10 mouse cellular contexts compared by ENCODE assay signal in the genomic region with DNA sequence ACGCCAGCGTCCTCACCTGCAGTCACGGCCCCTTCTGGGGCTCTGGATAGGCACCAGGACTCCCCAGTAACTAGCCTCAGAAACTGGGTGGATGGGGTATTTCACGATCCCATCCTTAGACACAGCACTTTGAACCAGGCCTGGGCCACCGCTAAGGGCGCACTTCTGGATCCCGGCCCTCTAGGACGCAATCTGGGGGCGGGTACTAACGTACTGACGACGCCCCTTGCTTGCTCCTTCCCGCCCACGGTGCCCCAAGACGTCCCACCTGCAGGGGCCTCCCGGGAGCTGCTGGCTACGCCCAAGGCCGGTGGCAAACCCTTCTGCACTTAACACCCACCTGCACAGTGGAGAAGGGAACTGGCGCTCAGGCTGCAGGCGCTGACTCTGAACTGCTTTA. TPM values are rescaled to one million over a fixed set of nuclear protein-coding genes. Genes with fewer than 3 reads are reported as not detected.
DNase-seq lines count a peak whose midpoint lies in the region; ATAC-seq and TF ChIP-seq lines count a peak whose summit lies in the region.
"Had no signal": no experiment of that assay in that cellular context is flagged by ENCODE, and none has a peak within 500 bp of the region (broad histone marks: within the 10 kb centered on the region; RNA-seq: fewer than 3 reads in every experiment).

No protein-coding gene starts in this region.

- no peak overlapping the region for H3K4me2 ChIP-seq in kidney, postnatal 0 days (ENCODE audit: low read length)
- H3K4me2 ChIP-seq in embryonic facial prominence, embryonic 15.5 days (replicated peaks), result 0 out of 2 replicates have a peak overlapping the region, but pooled peaks have one; percentile 13
- no peak overlapping the region for H3K4me2 ChIP-seq in midbrain, embryonic 11.5 days

- H3K27ac ChIP-seq in kidney, postnatal 0 days, result no peak overlapping the region
- H3K27ac ChIP-seq in embryonic facial prominence, embryonic 15.5 days (replicated peaks), result no peak overlapping the region
- H3K27ac ChIP-seq in midbrain, embryonic 11.5 days (ENCODE audit: low read depth, low read length), result no peak overlapping the region

- no peak for ATAC-seq in kidney, postnatal 0 days (replicated peaks; ENCODE audit: low FRiP score, low read depth)
- ATAC-seq in embryonic facial prominence, embryonic 15.5 days (ENCODE audit: insufficient number of reproducible peaks, low FRiP score, low TSS enrichment, low read depth), result no peak
- no peak for ATAC-seq in midbrain, embryonic 11.5 days (ENCODE audit: low FRiP score)

- 1% methylated on average over 20 of the region's 20 CpGs for WGBS in kidney, postnatal 0 days
- WGBS in embryonic facial prominence, embryonic 15.5 days, result 2% methylated on average over 20 of the region's 20 CpGs
- WGBS in midbrain, embryonic 11.5 days, result under 1% methylated on average over 20 of the region's 20 CpGs

- peaks cover 93% of the 10 kb centered on the region for H3K27me3 ChIP-seq in kidney, postnatal 0 days (ENCODE audit: insufficient read depth, low read length)
- peaks cover 98% of the 10 kb centered on the region for H3K27me3 ChIP-seq in embryonic facial prominence, embryonic 15.5 days
- peaks cover 100% of the 10 kb centered on the region for H3K27me3 ChIP-seq in midbrain, embryonic 11.5 days (ENCODE audit: control insufficient read depth, insufficient read depth, low read length)

- TF ChIP-seq CTCF in kidney, postnatal 0 days (IDR thresholded peaks at IDR 0.05; ENCODE audit: low read depth), result peak; percentile 23; the same call in 1 of the 2 replicates

- peak; percentile 36 for DNase-seq in kidney, postnatal 0 days (ENCODE audit: low spot score)
- no peak for DNase-seq in kidney, adult 9 months
- DNase-seq in WW6 (ENCODE audit: low read depth, low spot score), result peak; percentile 71
- DNase-seq in midbrain, embryonic 11.5 days (ENCODE audit: low spot score, missing footprints), result peak; percentile 96
- no peak for DNase-seq in left cerebral cortex, adult 11 months (ENCODE audit: low spot score)
- DNase-seq in right cerebral cortex, postnatal 4 days, result no peak
- DNase-seq in thymus, postnatal 36 days, result no peak
- DNase-seq: layer of hippocampus, postnatal 36 days had no signal

- no peak overlapping the region for H3K9ac ChIP-seq in kidney, postnatal 0 days (ENCODE audit: low read depth, low read length)
- no peak overlapping the region for H3K9ac ChIP-seq in embryonic facial prominence, embryonic 15.5 days
- no peak overlapping the region for H3K9ac ChIP-seq in midbrain, embryonic 11.5 days (ENCODE audit: low read length)

- peaks cover 15% of the 10 kb centered on the region; the same call in 1 of the 2 replicates for H3K4me1 ChIP-seq in kidney, postnatal 0 days (replicated peaks; ENCODE audit: insufficient read depth, low read length)
- peaks cover 40% of the 10 kb centered on the region for H3K4me1 ChIP-seq in embryonic facial prominence, embryonic 15.5 days
- peaks cover 32% of the 10 kb centered on the region for H3K4me1 ChIP-seq in midbrain, embryonic 11.5 days (ENCODE audit: control insufficient read depth, insufficient read depth, low read length)

- no peaks in the 10 kb centered on the region for H3K36me3 ChIP-seq in kidney, postnatal 0 days (ENCODE audit: insufficient read depth, low read length)
- H3K36me3 ChIP-seq in embryonic facial prominence, embryonic 15.5 days, result no peaks in the 10 kb centered on the region
- no peaks in the 10 kb centered on the region for H3K36me3 ChIP-seq in midbrain, embryonic 11.5 days (ENCODE audit: control insufficient read depth, insufficient read depth, low read length)

- H3K4me3 ChIP-seq in kidney, postnatal 0 days (replicated peaks; ENCODE audit: low read depth, low read length), result no peak overlapping the region
- 0 out of 2 replicates have a peak overlapping the region, but pooled peaks have one; percentile 2 for H3K4me3 ChIP-seq in embryonic facial prominence, embryonic 15.5 days (replicated peaks)
- no peak overlapping the region for H3K4me3 ChIP-seq in midbrain, embryonic 11.5 days (ENCODE audit: low read depth, low read length)
- H3K4me3 ChIP-seq: erythroblast, embryonic 14.5 days had no signal

- no peaks in the 10 kb centered on the region for H3K9me3 ChIP-seq in kidney, postnatal 0 days (replicated peaks; ENCODE audit: low read length)
- no peaks in the 10 kb centered on the region for H3K9me3 ChIP-seq in embryonic facial prominence, embryonic 15.5 days (replicated peaks)
- no peaks in the 10 kb centered on the region for H3K9me3 ChIP-seq in midbrain, embryonic 11.5 days (ENCODE audit: control insufficient read depth, low read length)

RNA-seq across cellular contexts. Expression of a gene that starts 8.4 kb away (rescaled TPM):
- 0.18 and 0.20 TPM in 2 replicates for polyA plus RNA-seq in kidney, postnatal 0 days (2015; fragmentation: Nextera tagmentation; extraction: Ambion mirVana)
- polyA plus RNA-seq in embryonic facial prominence, embryonic 15.5 days (2015; fragmentation: Nextera tagmentation; extraction: Ambion mirVana), result 17.5 and 19.3 TPM in 2 replicates
- polyA plus RNA-seq in midbrain, embryonic 11.5 days (2014; fragmentation: Nextera tagmentation; extraction: Ambion mirVana), result 0.41 and 0.87 TPM in 2 replicates
- polyA plus RNA-seq: erythroblast, embryonic 14.5 days had no signal

RNA-seq across cellular contexts. Expression of a gene that starts 59.6 kb away (rescaled TPM):
- 146 and 153 TPM in 2 replicates for polyA plus RNA-seq in kidney, postnatal 0 days (2015; fragmentation: Nextera tagmentation; extraction: Ambion mirVana)
- polyA plus RNA-seq in embryonic facial prominence, embryonic 15.5 days (2015; fragmentation: Nextera tagmentation; extraction: Ambion mirVana), result 127 and 130 TPM in 2 replicates
- 125 and 128 TPM in 2 replicates for polyA plus RNA-seq in midbrain, embryonic 11.5 days (2014; fragmentation: Nextera tagmentation; extraction: Ambion mirVana)

RNA-seq across cellular contexts. Expression of a gene that starts 59.6 kb away (rescaled TPM):
- polyA plus RNA-seq in kidney, postnatal 0 days (2015; fragmentation: Nextera tagmentation; extraction: Ambion mirVana), result 514 and 552 TPM in 2 replicates
- 367 and 373 TPM in 2 replicates for polyA plus RNA-seq in embryonic facial prominence, embryonic 15.5 days (2015; fragmentation: Nextera tagmentation; extraction: Ambion mirVana)
- polyA plus RNA-seq in midbrain, embryonic 11.5 days (2014; fragmentation: Nextera tagmentation; extraction: Ambion mirVana), result 305 and 326 TPM in 2 replicates

Comparison
In these comparisons a context has a peak if more than half of its experiments do, and no peak if none do; other contexts are left out.
1. DNase-seq: peak in kidney, postnatal 0 days (single experiment), WW6 (single experiment) and midbrain, embryonic 11.5 days (single experiment); none in kidney, adult 9 months (single experiment), left cerebral cortex, adult 11 months (single experiment), right cerebral cortex, postnatal 4 days (single experiment) and thymus, postnatal 36 days (0 of 2).